Mouse (Mus musculus) forebrain, embryonic 12.5 days (tissue): ENCODE data around the gene Kcnj12. TPM values are rescaled to one million over a fixed set of nuclear protein-coding genes. Genes with fewer than 3 reads are reported as not detected.

Experiments
- ATAC-seq: fragments of 200-750 bp; cut with Nextera tagmentation; 2 replicates; pipeline ENCODE4 v1.8.0; 2017; ENCODE audit warnings: moderate TSS enrichment; ENCODE audit not compliant: low FRiP score
- H3K27ac ChIP-seq: fragments of 300-500 bp; sonication (generic); 2 replicates; pipeline ENCODE4 v1.5.1; 2016; ENCODE audit warnings: mild to moderate bottlenecking
- H3K27me3 ChIP-seq: fragments of 300-500 bp; sonication (generic); 2 replicates; pipeline ENCODE4 v1.6.1; 2016; ENCODE audit warnings: mild to moderate bottlenecking
- H3K36me3 ChIP-seq: fragments of 300-500 bp; sonication (generic); replicated peaks from 2 replicates; pipeline ENCODE4 v1.6.1; 2016; ENCODE audit warnings: mild to moderate bottlenecking
- H3K4me1 ChIP-seq: fragments of 300-500 bp; sonication (generic); 2 replicates; pipeline ENCODE4 v1.6.1; 2016
- H3K4me2 ChIP-seq: fragments of 300-500 bp; sonication (generic); 2 replicates; pipeline ENCODE4 v1.6.1; 2016; ENCODE audit warnings: mild to moderate bottlenecking, moderate library complexity
- H3K4me3 ChIP-seq: fragments of 300-500 bp; sonication (generic); replicated peaks from 2 replicates; pipeline ENCODE4 v1.5.1; 2016; ENCODE audit warnings: mild to moderate bottlenecking
- H3K9ac ChIP-seq: fragments of 300-500 bp; sonication (generic); 2 replicates; pipeline ENCODE4 v1.6.1; 2016; ENCODE audit warnings: mild to moderate bottlenecking
- H3K9me3 ChIP-seq: fragments of 300-500 bp; sonication (generic); 2 replicates; pipeline ENCODE4 v1.6.1; 2016
- WGBS: fragments of 180-500 bp; shearing (Covaris S2); methylation state at CpG from one replicate; pipeline ENCODE4 v1.1.7; 2016; 5-methylcytosine and 5-hydroxymethylcytosine counted together
- polyA plus RNA-seq: library from polyadenylated mRNA; unstranded; fragments of >200 nt; fragmentation: Nextera tagmentation; extraction: Ambion mirVana; gene quantifications from 2 replicates; pipeline ENCODE4 v1.2.1, GENCODE M21; 2016

Gene Kcnj12
- polyA plus RNA-seq, 1 experiment from 2014 or later: 0.42 TPM

- H3K27ac ChIP-seq: no peak overlapping the region
- H3K4me3 ChIP-seq: no peak overlapping the region
- ATAC-seq: no peak
- peaks cover 29% of the 10 kb centered on the region for H3K27me3 ChIP-seq
- WGBS: 75% methylated on average over 11 of the region's 11 CpGs
- no peak overlapping the region for H3K4me2 ChIP-seq
- peaks cover 9% of the 10 kb centered on the region; the same call in 1 of the 2 replicates for H3K4me1 ChIP-seq
- 0 out of 2 replicates have a peak overlapping the region, but pooled peaks have one; percentile 5 for H3K9ac ChIP-seq
- H3K9me3 ChIP-seq: no peaks in the 10 kb centered on the region
- H3K36me3 ChIP-seq: no peaks in the 10 kb centered on the region
These were observed 6.0 kb downstream of the Kcnj12 start for GRCm38 (mm10) chr11:61028211-61028950.

- peaks cover 21% of the 10 kb centered on the region for H3K27me3 ChIP-seq
- no peak overlapping the region for H3K27ac ChIP-seq
- H3K4me3 ChIP-seq: no peak overlapping the region
- no peak overlapping the region for H3K4me2 ChIP-seq
- H3K4me1 ChIP-seq: peaks cover 9% of the 10 kb centered on the region; the same call in 1 of the 2 replicates
- WGBS: 66% methylated on average over 4 of the region's 4 CpGs
- no peak for ATAC-seq
- H3K9ac ChIP-seq: no peak overlapping the region
- H3K9me3 ChIP-seq: no peaks in the 10 kb centered on the region
- no peaks in the 10 kb centered on the region for H3K36me3 ChIP-seq
These were observed 6.9 kb downstream of the Kcnj12 start for GRCm38 (mm10) chr11:61029116-61029740.

GRCm38 (mm10) chr11:61029864-61030595, 7.7 kb downstream of the Kcnj12 start:
- Histone ChIP-seq H3K9me3 (no peaks in the 10 kb centered on the region), H3K27ac (no peak overlapping the region), H3K4me3 (no peak overlapping the region), H3K9ac (no peak overlapping the region), H3K4me1 (peaks cover 9% of the 10 kb centered on the region; the same call in 1 of the 2 replicates), H3K27me3 (peaks cover 13% of the 10 kb centered on the region), H3K4me2 (no peak overlapping the region), H3K36me3 (no peaks in the 10 kb centered on the region)
- no peak for ATAC-seq
- WGBS: 92% methylated on average over 7 of the region's 7 CpGs

GRCm38 (mm10) chr11:61031137-61031536, 8.8 kb downstream of the Kcnj12 start:
- Histone ChIP-seq H3K4me3 (no peak overlapping the region), H3K9me3 (no peaks in the 10 kb centered on the region)
- WGBS: 98% methylated on average over 7 of the region's 7 CpGs

GRCm38 (mm10) chr11:61031658-61032445, 9.5 kb downstream of the Kcnj12 start:
- ATAC-seq: no peak
- H3K4me3 ChIP-seq: no peak overlapping the region

More at GRCm38 (mm10) chr11:61031137-61031536, 8.8 kb downstream of the Kcnj12 start:
- H3K27me3 ChIP-seq: peaks cover 2% of the 10 kb centered on the region; the same call in 1 of the 2 replicates
- H3K27ac ChIP-seq: no peak overlapping the region
- H3K4me2 ChIP-seq: no peak overlapping the region
- ATAC-seq: no peak
- peaks cover 5% of the 10 kb centered on the region; the same call in 1 of the 2 replicates for H3K4me1 ChIP-seq
- H3K36me3 ChIP-seq: no peaks in the 10 kb centered on the region
- H3K9ac ChIP-seq: no peak overlapping the region

GRCm38 (mm10) chr11:61032481-61032880, 10.1 kb downstream of the Kcnj12 start:
- H3K36me3 ChIP-seq: no peaks in the 10 kb centered on the region
- H3K27ac ChIP-seq: no peak overlapping the region
- no peaks in the 10 kb centered on the region for H3K27me3 ChIP-seq
- no peak overlapping the region for H3K4me2 ChIP-seq
- H3K9ac ChIP-seq: no peak overlapping the region
- no peak for ATAC-seq
- peaks cover 5% of the 10 kb centered on the region; the same call in 1 of the 2 replicates for H3K4me1 ChIP-seq
- 84% methylated on average over 7 of the region's 7 CpGs for WGBS
- no peaks in the 10 kb centered on the region for H3K9me3 ChIP-seq
- no peak overlapping the region for H3K4me3 ChIP-seq

More at GRCm38 (mm10) chr11:61031658-61032445, 9.5 kb downstream of the Kcnj12 start:
- 83% methylated on average over 5 of the region's 5 CpGs for WGBS
- H3K4me2 ChIP-seq: no peak overlapping the region
- H3K27ac ChIP-seq: no peak overlapping the region
- no peaks in the 10 kb centered on the region for H3K36me3 ChIP-seq
- no peak overlapping the region for H3K9ac ChIP-seq
- H3K4me1 ChIP-seq: peaks cover 5% of the 10 kb centered on the region; the same call in 1 of the 2 replicates
- H3K27me3 ChIP-seq: no peaks in the 10 kb centered on the region
- no peaks in the 10 kb centered on the region for H3K9me3 ChIP-seq

GRCm38 (mm10) chr11:61033160-61033559, 10.8 kb downstream of the Kcnj12 start:
- no peaks in the 10 kb centered on the region for H3K36me3 ChIP-seq
- WGBS: 82% methylated on average over 5 of the region's 5 CpGs
- H3K4me1 ChIP-seq: peaks cover 2% of the 10 kb centered on the region; the same call in 1 of the 2 replicates
- no peak overlapping the region for H3K4me3 ChIP-seq
- no peak overlapping the region for H3K9ac ChIP-seq
- no peak overlapping the region for H3K27ac ChIP-seq
- H3K9me3 ChIP-seq: no peaks in the 10 kb centered on the region
- H3K27me3 ChIP-seq: no peaks in the 10 kb centered on the region
- no peak for ATAC-seq
- no peak overlapping the region for H3K4me2 ChIP-seq

- H3K4me1 ChIP-seq: no peaks in the 10 kb centered on the region
- WGBS: 95% methylated on average over 9 of the region's 9 CpGs
- H3K27ac ChIP-seq: no peak overlapping the region
- H3K9ac ChIP-seq: no peak overlapping the region
- H3K36me3 ChIP-seq: no peaks in the 10 kb centered on the region
- H3K9me3 ChIP-seq: no peaks in the 10 kb centered on the region
- H3K27me3 ChIP-seq: no peaks in the 10 kb centered on the region
- H3K4me2 ChIP-seq: no peak overlapping the region
- no peak for ATAC-seq
- no peak overlapping the region for H3K4me3 ChIP-seq
These were observed 14.3 kb downstream of the Kcnj12 start for GRCm38 (mm10) chr11:61036639-61037038.

GRCm38 (mm10) chr11:61038277-61038782, 16.0 kb downstream of the Kcnj12 start:
- Histone ChIP-seq H3K4me1 (peaks cover 9% of the 10 kb centered on the region; the same call in 1 of the 2 replicates), H3K27ac (no peak overlapping the region), H3K4me2 (no peak overlapping the region), H3K9ac (no peak overlapping the region), H3K9me3 (no peaks in the 10 kb centered on the region), H3K36me3 (no peaks in the 10 kb centered on the region), H3K27me3 (no peaks in the 10 kb centered on the region), H3K4me3 (no peak overlapping the region)
- 79% methylated on average over 9 of the region's 9 CpGs for WGBS
- no peak for ATAC-seq

GRCm38 (mm10) chr11:61040856-61041652, 18.7 kb downstream of the Kcnj12 start:
- WGBS: 82% methylated on average over 11 of the region's 11 CpGs
- Histone ChIP-seq H3K4me3 (no peak overlapping the region), H3K27ac (no peak overlapping the region), H3K9ac (no peak overlapping the region), H3K27me3 (no peaks in the 10 kb centered on the region), H3K36me3 (no peaks in the 10 kb centered on the region), H3K4me2 (no peak overlapping the region), H3K4me1 (peaks cover 16% of the 10 kb centered on the region; the same call in 1 of the 2 replicates), H3K9me3 (no peaks in the 10 kb centered on the region)
- no peak for ATAC-seq

GRCm38 (mm10) chr11:61042593-61042992, 20.2 kb downstream of the Kcnj12 start:
- Histone ChIP-seq H3K4me3 (no peak overlapping the region), H3K9me3 (no peaks in the 10 kb centered on the region), H3K4me1 (peaks cover 17% of the 10 kb centered on the region; the same call in 1 of the 2 replicates), H3K27ac (no peak overlapping the region), H3K27me3 (no peaks in the 10 kb centered on the region), H3K36me3 (no peaks in the 10 kb centered on the region), H3K4me2 (no peak overlapping the region), H3K9ac (no peak overlapping the region)
- 50% methylated on average over 8 of the region's 8 CpGs for WGBS
- ATAC-seq: no peak
